Mouse (Mus musculus): ENCODE measurements around the gene Gbe1. TPM values are rescaled to one million over a fixed set of nuclear protein-coding genes. Genes with fewer than 3 reads are reported as not detected.
A peak's percentile ranks its signal among the peaks of the same experiment; 100 is the strongest.

Gbe1 gene
- total RNA-seq, 2 experiments from 2014 or later, result 53.8 to 70.1 TPM

- no peak for DNase-seq (ENCODE audit: low spot score)
Observed at GRCm38 (mm10) chr16:70352571-70352970, 38.8 kb downstream of the Gbe1 start.

- DNase-seq (ENCODE audit: low spot score), result peak; percentile 83
Observed at GRCm38 (mm10) chr16:70353058-70353457, 39.3 kb downstream of the Gbe1 start.

GRCm38 (mm10) chr16:70358326-70358725, 44.6 kb downstream of the Gbe1 start:
- no peak for DNase-seq (ENCODE audit: low spot score)

GRCm38 (mm10) chr16:70365229-70365628, 51.5 kb downstream of the Gbe1 start:
- DNase-seq (ENCODE audit: low spot score), result no peak

- no peak for DNase-seq (ENCODE audit: low spot score)
Observed at GRCm38 (mm10) chr16:70381045-70381444, 67.3 kb downstream of the Gbe1 start.

GRCm38 (mm10) chr16:70385494-70385893, 71.7 kb downstream of the Gbe1 start:
- no peak for DNase-seq (ENCODE audit: low spot score)

- DNase-seq (ENCODE audit: low spot score), result no peak
Observed at GRCm38 (mm10) chr16:70387385-70387784, 73.6 kb downstream of the Gbe1 start.

- no peak for DNase-seq (ENCODE audit: low spot score)
Observed at GRCm38 (mm10) chr16:70395276-70395675, 81.5 kb downstream of the Gbe1 start.

- no peak for DNase-seq (ENCODE audit: low spot score)
Observed at GRCm38 (mm10) chr16:70407780-70408179, 94.0 kb downstream of the Gbe1 start.

- DNase-seq (ENCODE audit: low spot score), result no peak
Observed at GRCm38 (mm10) chr16:70421077-70421476, 107.3 kb downstream of the Gbe1 start.

- no peak for DNase-seq (ENCODE audit: low spot score)
Observed at GRCm38 (mm10) chr16:70449520-70449919, 135.8 kb downstream of the Gbe1 start.

- DNase-seq (ENCODE audit: low spot score), result no peak
Observed at GRCm38 (mm10) chr16:70475583-70475982, 161.8 kb downstream of the Gbe1 start.

GRCm38 (mm10) chr16:70476161-70476560, 162.4 kb downstream of the Gbe1 start:
- no peak for DNase-seq (ENCODE audit: low spot score)

GRCm38 (mm10) chr16:70480494-70480893, 166.7 kb downstream of the Gbe1 start:
- no peak for DNase-seq (ENCODE audit: low spot score)

- DNase-seq (ENCODE audit: low spot score), result no peak
Observed at GRCm38 (mm10) chr16:70506457-70506856, 192.7 kb downstream of the Gbe1 start.

- no peak for DNase-seq (ENCODE audit: low spot score)
Observed at GRCm38 (mm10) chr16:70510938-70511337, 197.2 kb downstream of the Gbe1 start.

- no peak for DNase-seq (ENCODE audit: low spot score)
Observed at GRCm38 (mm10) chr16:70522861-70523260, 209.1 kb downstream of the Gbe1 start.

GRCm38 (mm10) chr16:70523566-70523965, 209.8 kb downstream of the Gbe1 start:
- no peak for DNase-seq (ENCODE audit: low spot score)

- no peak for DNase-seq (ENCODE audit: low spot score)
Observed at GRCm38 (mm10) chr16:70524273-70524672, 210.5 kb downstream of the Gbe1 start.

- no peak for DNase-seq (ENCODE audit: low spot score)
Observed at GRCm38 (mm10) chr16:70527224-70527623, 213.5 kb downstream of the Gbe1 start.

- no peak for DNase-seq (ENCODE audit: low spot score)
Observed at GRCm38 (mm10) chr16:70535224-70535623, 221.5 kb downstream of the Gbe1 start.

- no peak for DNase-seq (ENCODE audit: low spot score)
Observed at GRCm38 (mm10) chr16:70550835-70551234, 237.1 kb downstream of the Gbe1 start.

- peak; percentile 48 for DNase-seq (ENCODE audit: low spot score)
Observed at GRCm38 (mm10) chr16:70561635-70562348, 248.0 kb downstream of the Gbe1 start.

GRCm38 (mm10) chr16:70562574-70562973, 248.8 kb downstream of the Gbe1 start:
- DNase-seq (ENCODE audit: low spot score), result no peak

Measured in gastrocnemius, adult 18-20 months (tissue).